Mouse (Mus musculus) layer of hippocampus, postnatal 14 days (tissue): ENCODE data around the gene Lrrc18. TPM values are rescaled to one million over a fixed set of nuclear protein-coding genes. Genes with fewer than 3 reads are reported as not detected.

ENCODE experiments used
- DNase-seq, 2 experiments: peaks; one replicate each; pipeline ENCODE4 v3.0.0; 2021 to 2022; ENCODE audit warnings: low spot score in 2 of 2, mixed read lengths in 1 of 2
- long read RNA-seq, 2 experiments: library from polyadenylated mRNA; stranded (forward); transcript quantifications; one replicate each; pipeline ENCODE4 v2.0.0; 2021
- total RNA-seq, 2 experiments: library from RNA; stranded (reverse); gene quantifications; 2 replicates each; pipeline ENCODE4 v1.2.3; 2021

Lrrc18 gene
- under 1 TPM; 0.36 to 0.44 TPM for total RNA-seq
- long read RNA-seq, experiment 1, result 0 reads
- long read RNA-seq, experiment 2, result 0 reads

GRCm38 (mm10) chr14:32991082-32991481 is at the start of gene Lrrc18:
Gene Lrrc18 (plus strand): TSS chr14:32991382.
- no peak for DNase-seq

GRCm38 (mm10) chr14:32947512-32947911 is 43.7 kb upstream of the Lrrc18 start:
- peak; percentile 29 to 63 for DNase-seq

GRCm38 (mm10) chr14:32950312-32951301 is 40.6 kb upstream of the Lrrc18 start:
- no peak for DNase-seq

DNA sequence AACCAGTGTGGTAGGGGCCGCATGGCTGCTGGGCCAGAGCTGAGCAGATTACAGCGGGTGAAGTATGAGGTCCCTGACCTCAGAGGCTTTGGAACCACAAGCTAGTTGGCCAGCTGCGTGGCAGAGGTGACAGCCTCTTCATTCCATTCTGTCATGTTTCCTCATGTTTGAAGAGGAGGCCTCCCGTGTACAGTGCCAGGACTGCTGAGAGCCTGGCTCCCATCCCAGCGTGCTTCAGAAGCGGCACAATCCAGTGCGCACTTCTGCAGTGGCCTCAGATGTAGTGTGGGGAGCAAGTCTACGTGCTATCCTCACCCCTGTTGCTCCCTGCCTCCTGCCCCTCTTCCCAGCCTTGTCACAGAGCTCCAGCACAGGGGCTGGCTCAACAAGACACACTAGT is 34.7 kb upstream of the Lrrc18 start:
- DNase-seq, result peak in 1 of 2 experiments; percentile 7

- DNase-seq, result no peak
These were observed 32.5 kb upstream of the Lrrc18 start for GRCm38 (mm10) chr14:32958671-32959070.

DNA sequence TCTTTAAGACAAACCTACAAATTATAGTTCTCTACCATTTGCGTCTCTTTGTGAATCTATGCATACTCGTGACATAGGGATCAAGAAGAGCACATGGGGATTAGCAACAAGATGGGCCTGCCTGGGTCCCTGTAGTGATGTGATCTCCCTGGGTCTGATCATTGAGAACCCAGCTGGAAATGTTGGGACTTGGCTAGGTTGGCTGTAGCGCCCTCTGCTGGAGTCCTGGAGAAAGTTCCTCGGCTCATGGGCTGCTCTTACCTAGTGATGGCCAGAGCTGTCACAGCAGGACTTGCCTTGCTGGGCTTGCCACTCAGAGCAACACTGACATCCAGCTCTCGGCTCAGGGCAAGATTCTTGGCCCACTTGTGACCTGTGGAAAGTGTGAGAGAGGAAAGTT is 30.7 kb upstream of the Lrrc18 start:
- peak; percentile 73 to 78 for DNase-seq

- DNase-seq, result no peak
These were observed 26.4 kb upstream of the Lrrc18 start for GRCm38 (mm10) chr14:32964742-32965141.

GRCm38 (mm10) chr14:32970700-32971099 is 20.5 kb upstream of the Lrrc18 start:
- DNase-seq, result no peak

DNA sequence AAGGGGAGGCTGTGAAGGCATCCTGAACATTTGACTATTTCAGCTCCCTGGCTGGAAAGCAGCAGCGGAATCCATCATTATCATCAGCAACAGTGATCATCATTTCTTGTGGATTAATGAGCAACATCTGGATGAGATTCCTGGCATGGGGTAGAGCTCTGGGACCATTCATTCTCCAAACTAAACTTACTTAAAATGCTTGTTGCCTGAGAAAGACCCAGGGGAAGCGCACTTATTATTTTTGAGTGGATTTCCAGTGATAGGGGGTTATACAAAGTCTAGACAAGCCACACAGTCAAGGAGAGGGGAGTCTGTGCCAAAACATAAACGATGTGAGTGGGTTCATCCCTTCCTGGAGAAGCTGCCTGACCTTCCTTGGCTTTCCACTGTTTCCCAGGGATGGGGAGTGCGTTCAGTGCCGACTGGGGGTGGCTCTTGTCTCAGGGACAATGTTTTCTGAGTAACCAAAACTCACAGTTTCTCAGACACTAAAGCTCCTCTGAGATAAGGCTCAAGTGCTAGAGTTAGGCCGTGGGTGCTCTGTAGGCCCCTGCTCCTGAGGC is 6.9 kb upstream of the Lrrc18 start:
- no peak for DNase-seq

- no peak for DNase-seq
These were observed 4.5 kb upstream of the Lrrc18 start for GRCm38 (mm10) chr14:32986659-32987058.

- peak in 1 of 2 experiments; percentile 9 for DNase-seq
These were observed 3.9 kb downstream of the Lrrc18 start for GRCm38 (mm10) chr14:32994954-32995636.

DNA sequence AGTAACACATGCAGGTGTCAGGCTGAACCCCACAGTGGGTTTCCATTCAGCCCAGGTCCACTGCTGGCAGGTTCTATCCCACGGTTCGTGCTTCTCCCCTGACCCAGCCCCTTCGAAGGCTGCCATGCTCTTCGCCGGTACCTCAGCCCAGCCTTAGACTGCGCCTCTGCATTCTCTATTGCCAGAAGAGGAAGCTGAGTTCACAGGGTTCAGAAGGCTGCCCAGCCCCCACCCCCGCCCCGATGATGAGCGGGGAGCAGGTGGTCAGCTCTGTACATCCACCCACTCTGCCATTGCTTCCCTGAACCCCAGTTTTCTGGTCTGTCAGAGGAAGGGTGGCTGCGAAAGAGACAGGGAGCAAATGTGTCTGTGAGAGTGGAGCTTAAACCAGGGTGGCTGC is 8.3 kb downstream of the Lrrc18 start:
- DNase-seq, result no peak

DNA sequence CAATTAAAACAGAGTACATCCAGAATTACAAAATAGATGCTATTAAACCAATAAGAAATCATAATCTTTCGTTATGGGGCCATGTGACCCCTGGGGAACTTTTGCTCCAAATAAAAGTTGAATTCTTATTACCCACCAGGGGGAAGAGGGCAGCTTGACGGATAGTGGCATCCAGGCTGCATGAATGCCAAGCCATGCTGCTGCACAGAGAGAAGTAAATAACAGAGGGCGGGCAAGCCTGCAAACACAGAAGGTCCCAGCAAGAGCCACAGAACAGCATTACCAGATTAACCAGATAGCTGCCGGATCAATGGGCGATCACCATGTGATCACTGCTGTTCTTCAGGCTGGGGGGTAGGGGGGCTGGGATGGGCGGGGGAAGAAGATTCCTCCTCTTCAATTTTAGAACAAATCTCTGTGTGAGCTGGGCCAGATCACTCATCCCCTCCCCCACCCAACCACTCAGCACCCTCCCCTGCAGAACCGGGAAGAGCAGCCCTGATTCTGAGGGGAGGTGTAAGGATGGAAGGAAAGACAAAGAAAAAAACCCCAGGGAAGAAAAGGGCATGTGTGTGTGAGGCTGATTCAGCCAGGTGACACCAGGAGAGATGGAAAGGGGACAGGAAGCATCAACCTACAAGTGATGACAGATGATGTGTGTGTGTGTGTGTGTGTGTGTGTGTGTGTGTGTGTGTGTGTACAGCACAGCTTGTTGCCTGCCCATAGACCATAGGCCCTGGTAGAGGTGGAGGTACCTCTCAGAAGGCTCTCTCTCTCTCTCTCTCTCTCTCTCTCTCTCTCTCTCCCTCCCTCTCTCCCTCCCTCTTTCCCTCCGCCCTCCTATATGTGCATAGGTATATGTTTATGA is 9.2 kb downstream of the Lrrc18 start:
- DNase-seq, result peak in 1 of 2 experiments; percentile 22

- DNase-seq, result no peak
These were observed 13.9 kb downstream of the Lrrc18 start for GRCm38 (mm10) chr14:33005114-33005513.

GRCm38 (mm10) chr14:33007638-33008037 is 16.5 kb downstream of the Lrrc18 start:
- no peak for DNase-seq

DNA sequence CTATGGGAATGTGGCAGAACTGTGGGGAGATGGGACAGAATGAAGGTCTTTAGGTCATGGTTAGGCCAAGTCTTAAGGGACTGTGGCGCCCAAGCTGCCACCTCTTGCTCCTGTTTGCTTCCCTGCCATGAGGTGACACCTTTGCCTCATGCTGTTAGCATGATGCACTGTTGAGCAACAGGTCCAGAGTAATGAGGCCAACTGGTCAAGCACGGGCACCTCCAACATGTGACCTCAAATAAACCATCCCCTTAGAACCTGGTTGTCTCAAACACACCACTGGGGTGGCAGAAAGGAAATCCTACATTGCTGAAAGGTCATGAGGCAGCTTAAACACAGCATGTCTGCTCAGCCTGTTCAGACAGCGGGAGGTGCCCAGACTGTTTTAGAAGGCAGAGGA is 27.9 kb downstream of the Lrrc18 start:
- DNase-seq, result no peak

GRCm38 (mm10) chr14:33019606-33020005 is 28.4 kb downstream of the Lrrc18 start:
- no peak for DNase-seq

DNA sequence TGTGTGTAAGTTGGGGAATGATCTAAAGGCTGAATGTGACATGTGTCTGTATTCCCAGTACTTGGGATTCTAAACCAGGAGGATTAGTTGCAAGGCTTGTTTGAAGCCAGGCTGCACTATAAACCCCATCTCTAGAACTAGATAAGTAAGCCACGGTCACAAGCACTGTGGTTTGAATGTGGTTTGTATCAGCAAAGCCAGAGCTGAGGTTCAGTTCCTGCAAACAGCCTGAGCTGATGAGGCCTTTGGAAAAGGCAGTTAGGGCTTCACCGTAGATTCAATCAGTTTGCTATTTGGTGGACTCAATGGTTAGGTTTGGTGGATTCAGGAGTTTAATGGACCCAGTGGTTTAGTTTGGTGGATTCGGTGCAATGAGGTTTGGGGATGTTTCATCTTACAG is 39.7 kb downstream of the Lrrc18 start:
- no peak for DNase-seq

- no peak for DNase-seq
These were observed 42.2 kb downstream of the Lrrc18 start for GRCm38 (mm10) chr14:33033424-33033823.

DNA sequence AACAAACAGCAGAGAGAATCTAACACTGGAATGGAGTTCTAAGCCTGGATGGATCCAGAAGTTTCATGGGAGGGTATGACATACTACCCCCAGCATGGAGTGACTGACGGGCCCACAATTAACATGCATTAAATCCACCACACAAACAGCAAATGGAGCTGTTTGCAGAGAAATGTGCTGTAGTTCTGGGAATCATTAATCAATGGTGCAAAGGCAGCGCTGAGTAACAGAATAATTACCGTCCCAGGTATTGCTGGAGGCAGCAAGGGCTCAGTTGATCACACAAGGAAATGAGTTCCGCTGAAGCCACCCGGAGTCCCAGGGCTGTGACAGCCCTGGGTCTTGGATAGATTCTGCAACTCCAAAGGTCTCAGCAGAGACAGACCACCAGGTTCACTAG is 44.2 kb downstream of the Lrrc18 start:
- no peak for DNase-seq

- DNase-seq, result no peak
These were observed 45.6 kb downstream of the Lrrc18 start for GRCm38 (mm10) chr14:33036811-33037210.
